Mouse (Mus musculus) mesoderm, embryonic 11.5 days (tissue): ENCODE results near the gene Lgr6.
A peak's percentile ranks its signal among the peaks of the same experiment; 100 is the strongest.
"Not testable (repeated sequence)": the region's sequence is repeated elsewhere in the genome, so short reads cannot be mapped to it uniquely, and the experiment has no call there.

Source experiments
- DNase-seq: peaks from one replicate; pipeline ENCODE4 v3.0.0-alpha.2; 2012; ENCODE audit warnings: low read depth, low spot score

Lgr6 gene

GRCm38 (mm10) chr1:135128986-135129385 lies 23.9 kb upstream of the Lgr6 start:
- DNase-seq, result no peak

DNA sequence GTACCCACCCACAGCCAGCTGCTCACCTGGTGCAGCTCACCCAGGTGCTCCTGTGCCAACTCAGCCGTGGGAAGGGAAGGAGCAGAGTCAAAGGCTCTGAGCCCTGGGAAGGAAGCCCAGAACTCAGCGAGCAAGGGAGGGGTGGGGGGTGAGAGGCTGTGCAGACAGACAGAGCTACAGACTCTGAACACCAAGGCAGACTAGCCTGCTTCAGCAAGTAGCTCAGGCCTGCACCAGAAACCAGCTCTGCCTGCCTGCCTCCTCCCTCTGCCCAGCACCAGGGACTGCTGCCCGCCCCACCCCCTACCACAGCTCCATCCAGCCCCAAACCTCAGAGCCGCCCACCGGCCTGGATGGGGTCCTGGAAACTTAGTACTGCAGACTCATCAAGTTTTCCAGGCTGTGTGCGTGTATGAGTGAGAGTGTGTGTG lies 22.9 kb upstream of the Lgr6 start:
- no peak for DNase-seq

GRCm38 (mm10) chr1:135126443-135127027 lies 21.5 kb upstream of the Lgr6 start:
- DNase-seq, result peak; percentile 19

DNA sequence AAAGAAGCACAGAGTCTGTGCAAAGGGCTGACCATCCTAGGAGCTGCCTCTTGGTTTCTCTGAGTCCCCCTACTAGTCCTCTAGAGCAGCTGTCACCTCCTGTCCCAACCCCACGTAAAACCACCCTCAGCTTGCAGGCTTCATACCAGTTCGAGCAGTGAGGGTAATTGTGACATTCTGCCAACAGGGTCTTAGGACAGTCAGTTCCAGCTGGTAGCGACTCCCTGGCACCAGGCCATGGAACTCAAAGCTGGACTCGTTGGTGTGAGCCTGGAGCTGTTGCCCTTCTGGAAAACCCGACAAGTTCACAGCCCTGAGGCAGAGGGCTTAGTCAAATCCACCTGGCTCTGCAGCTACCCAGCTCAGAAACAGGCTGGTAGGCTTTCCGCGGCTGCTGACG lies 20.9 kb upstream of the Lgr6 start:
- DNase-seq, result no peak

DNA sequence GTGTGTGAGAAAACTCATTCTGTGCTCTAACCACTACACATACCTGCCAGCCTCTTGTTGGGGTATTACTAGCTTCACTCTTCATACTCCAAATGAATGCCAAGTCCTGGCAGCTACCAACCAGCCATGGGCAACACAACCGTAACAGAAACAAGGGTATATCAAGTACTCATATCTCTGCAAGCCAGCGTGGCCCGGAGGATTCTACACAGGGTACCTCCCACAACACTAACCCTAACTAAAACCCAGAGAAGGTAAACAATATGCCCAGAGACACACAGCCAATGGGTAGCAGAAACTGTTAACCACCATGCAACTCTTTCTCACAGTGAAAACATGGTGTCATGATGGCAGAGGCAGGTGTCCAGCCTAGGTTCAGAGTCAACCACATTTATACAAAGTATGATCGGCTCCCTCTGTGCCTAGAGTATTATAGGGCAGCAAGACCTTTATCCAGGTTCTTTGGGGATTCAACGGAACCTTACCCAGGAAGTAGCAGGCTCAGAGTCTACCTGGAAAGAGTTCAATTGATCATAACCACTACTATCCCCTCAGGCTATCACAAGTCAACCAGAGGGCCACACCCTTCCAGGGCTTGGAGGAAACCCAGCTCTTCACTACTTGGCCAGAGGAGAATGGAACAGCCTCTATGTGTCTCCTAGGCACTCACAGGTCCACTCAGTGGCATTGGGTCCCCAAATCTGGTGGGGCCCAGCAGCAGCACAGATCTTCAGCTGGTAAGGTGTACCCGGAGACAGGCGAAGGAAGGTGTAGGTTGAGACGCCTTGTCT lies 19.7 kb upstream of the Lgr6 start:
- no peak for DNase-seq

GRCm38 (mm10) chr1:135112661-135113060 lies 7.6 kb upstream of the Lgr6 start:
- DNase-seq, result peak; percentile 73

DNA sequence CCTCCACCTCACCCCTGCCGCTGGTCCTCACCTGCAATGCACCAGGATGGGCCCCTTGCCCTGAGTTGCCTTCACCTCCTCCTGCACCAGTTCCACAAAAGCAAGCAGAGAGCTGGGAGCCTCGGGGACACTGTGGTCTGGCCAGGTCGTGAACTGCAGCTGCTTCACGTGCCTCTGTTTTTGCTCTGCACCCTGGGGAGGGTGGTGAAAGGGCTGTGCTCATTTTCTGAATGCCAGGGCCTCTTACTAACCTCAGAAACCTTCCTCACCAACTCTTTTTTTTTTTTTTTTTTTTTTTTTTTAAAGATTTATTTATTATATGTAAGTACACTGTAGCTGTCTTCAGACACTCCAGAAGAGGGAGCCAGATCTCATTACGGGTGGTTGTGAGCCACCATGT lies 6.2 kb upstream of the Lgr6 start:
- not testable (repeated sequence) for DNase-seq

GRCm38 (mm10) chr1:135110075-135110474 lies 5.0 kb upstream of the Lgr6 start:
- DNase-seq, result peak; percentile 78

DNA sequence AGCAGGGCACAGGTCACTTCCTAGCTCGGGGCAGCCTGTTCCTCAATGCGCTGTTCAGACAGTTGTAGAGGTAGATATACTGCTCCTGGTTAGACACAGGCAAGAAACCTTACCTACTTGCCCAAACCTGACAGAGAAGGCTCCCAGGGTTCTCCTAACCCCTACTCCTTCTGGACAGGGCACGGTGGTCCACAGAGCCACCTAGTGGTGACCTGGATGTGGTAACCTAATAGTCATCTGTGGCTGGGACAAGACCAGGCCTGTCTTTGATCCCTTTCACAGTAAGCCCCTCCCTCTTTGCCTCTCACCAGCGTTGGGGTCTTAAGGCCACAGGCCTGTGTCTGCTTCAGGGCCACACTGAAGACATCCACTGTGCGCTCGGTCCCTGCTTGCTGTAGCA lies 3.5 kb upstream of the Lgr6 start:
- peak; percentile 58 for DNase-seq

DNA sequence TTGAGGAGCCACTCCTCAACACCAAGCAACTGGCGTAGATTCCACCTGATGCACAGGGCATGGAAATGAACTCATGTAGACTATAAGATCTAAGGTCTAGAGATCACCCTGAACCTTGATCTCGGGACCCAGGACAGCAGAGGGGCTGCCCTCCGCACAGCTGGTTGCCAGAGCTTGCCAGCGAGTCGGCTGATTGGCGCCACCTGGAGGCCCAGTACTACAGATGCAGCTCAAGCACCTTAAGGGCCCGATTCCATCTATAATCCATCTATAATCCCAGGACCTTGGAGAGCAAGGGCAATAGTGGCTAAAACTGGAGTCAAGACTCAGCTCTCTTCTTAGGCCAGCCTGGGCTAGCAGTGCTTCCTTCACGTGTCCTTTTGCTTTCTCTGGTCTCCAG lies 875 bp upstream of the Lgr6 start:
- peak; percentile 84 for DNase-seq

GRCm38 (mm10) chr1:135100400-135100799 lies 4.7 kb downstream of the Lgr6 start:
- DNase-seq, result no peak

GRCm38 (mm10) chr1:135098441-135098840 lies 6.6 kb downstream of the Lgr6 start:
- no peak for DNase-seq

DNA sequence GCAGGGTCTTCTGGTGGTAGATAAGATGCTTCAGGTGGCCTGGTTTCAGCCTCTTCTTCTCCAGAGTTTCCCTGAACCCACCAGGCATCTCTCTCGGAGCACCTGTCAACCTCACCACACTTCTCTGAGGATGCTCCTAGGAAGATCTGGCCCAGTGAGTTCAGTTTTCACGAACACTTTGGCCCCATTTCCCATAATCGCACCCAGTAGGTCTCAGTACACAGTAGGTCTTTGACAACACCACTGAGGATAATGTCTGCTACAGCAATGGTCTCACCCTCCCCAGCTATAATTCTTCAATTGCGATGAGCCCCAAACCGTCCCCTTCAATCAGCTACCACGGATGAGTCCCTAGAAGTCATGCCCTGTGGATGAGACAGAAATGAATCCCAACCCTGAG lies 7.6 kb downstream of the Lgr6 start:
- no peak for DNase-seq

- no peak for DNase-seq
Measured at GRCm38 (mm10) chr1:135096312-135096711, 8.8 kb downstream of the Lgr6 start.

- DNase-seq, result no peak
Measured at GRCm38 (mm10) chr1:135095189-135095588, 9.9 kb downstream of the Lgr6 start.

DNA sequence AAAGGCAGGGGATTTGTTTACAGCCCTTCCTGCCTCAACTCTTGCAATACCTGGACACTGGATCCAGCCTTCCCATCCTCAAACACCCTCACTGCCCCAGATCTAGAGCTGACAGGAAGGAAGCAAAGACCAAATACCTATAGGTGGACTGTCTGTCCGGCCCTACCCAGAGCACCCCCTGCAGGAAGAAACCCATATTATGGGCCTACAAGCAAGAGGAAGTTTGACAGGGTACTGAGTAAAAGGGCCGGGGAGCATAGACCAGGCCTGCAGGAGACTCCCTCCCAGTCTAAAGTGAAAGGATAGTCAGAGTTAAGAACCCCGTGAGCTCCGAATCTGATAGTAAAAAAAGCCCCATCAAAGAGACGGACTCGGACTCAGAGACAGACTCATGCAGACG lies 10.4 kb downstream of the Lgr6 start:
- DNase-seq, result no peak

GRCm38 (mm10) chr1:135090914-135091313 lies 14.2 kb downstream of the Lgr6 start:
- no peak for DNase-seq

GRCm38 (mm10) chr1:135089626-135090025 lies 15.4 kb downstream of the Lgr6 start:
- DNase-seq, result no peak

GRCm38 (mm10) chr1:135087414-135087813 lies 17.7 kb downstream of the Lgr6 start:
- no peak for DNase-seq

DNA sequence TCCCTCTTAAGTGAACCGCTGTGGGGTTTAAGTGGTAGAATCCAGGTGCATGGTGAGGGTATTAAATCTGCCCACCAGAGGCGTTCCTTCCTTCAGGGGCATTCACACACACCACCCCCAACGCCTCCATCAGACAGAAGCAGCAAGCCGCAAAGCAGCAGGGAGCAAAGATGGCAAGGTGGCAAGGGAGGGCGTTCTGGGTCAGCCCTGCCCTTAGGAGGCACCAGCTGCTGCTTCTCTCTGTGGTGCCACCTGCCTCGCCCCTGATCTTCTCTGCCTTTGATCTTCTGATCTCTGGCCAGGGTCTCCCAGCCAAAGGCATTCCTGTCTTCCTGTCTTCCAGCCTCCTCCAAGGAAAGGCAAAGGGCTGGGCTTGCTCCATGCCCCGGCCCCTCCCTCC lies 19.1 kb downstream of the Lgr6 start:
- no peak for DNase-seq

DNA sequence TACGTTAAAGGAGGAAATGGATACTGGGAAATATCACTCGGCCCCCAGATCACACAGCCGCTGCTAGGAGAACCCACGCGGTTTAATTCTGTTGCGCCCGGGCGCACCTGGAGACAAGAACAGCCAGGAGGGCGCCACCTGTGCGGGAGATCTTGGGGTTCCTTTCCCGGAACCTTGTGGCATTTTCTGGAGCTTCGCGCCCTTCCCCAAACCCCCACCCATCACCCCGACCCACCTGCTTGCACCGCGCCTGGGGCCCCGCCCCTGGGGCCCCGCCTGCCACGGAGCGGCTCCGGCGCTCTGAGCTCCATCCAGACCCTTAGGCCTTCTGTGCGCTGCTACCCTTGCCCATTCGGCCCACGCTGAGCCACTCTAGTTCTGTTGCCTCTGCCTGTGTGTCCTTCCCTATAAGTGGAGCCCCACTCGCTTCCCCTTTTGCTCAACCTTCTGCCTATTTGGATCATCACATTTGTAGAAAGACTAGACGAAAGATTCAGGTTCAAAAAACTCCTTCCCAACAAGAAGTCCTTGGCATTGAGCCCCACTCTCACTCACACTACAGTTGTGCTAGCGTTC lies 19.7 kb downstream of the Lgr6 start:
- no peak for DNase-seq

- no peak for DNase-seq
Measured at GRCm38 (mm10) chr1:135083465-135083864, 21.6 kb downstream of the Lgr6 start.

- no peak for DNase-seq
Measured at GRCm38 (mm10) chr1:135082267-135082666, 22.8 kb downstream of the Lgr6 start.
